ENCODE assay signal across 23 mouse cellular contexts in the genomic region with DNA sequence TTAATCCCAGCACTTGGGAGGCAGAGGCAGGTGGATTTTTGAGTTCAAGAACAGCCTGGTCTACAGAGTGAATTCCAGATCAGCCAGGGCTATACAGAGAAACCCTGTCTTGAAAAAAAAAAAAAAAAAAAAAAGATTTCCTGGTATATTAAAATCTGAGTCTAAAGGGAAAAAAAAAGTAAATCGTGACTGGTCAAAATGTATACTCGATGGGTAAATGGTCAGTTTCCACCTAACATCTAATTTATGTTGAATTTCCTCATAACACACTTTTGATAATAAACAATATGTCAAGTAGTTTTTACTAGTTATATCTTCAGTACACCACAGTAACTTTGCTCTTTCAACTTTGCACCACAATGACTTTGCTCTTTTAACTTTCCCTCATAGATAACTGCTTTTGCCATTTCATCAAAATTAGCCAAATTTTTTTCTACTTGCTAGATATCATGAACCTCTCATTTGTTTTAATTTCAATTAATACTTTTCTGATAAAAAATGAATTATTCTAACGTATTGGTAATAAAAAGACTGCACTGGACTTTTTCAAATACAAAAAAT.
A peak's percentile ranks its signal among the peaks of the same experiment; 100 is the strongest.
DNase-seq lines count a peak whose midpoint lies in the region; ATAC-seq and TF ChIP-seq lines count a peak whose summit lies in the region.
"Had no signal": no experiment of that assay in that cellular context is flagged by ENCODE, and none has a peak within 500 bp of the region (broad histone marks: within the 10 kb centered on the region; RNA-seq: fewer than 3 reads in every experiment).

No protein-coding gene starts in this region.

- H3K4me1 ChIP-seq in MEL (ENCODE audit: control insufficient read depth in 1 of 2, insufficient read depth in 2 of 2, low read length in 2 of 2): peaks cover 0 to 2% of the 10 kb centered on the region in 2 experiments; a peak in 3 of 4 replicates
- no peaks in the 10 kb centered on the region for H3K4me1 ChIP-seq in embryonic facial prominence, embryonic 10.5 days
- H3K4me1 ChIP-seq: embryonic facial prominence, embryonic 12.5 days; forebrain, embryonic 13.5 days; forebrain, embryonic 15.5 days had no signal

- H3K9ac ChIP-seq in MEL (ENCODE audit: control insufficient read depth, low read depth, low read length, poor library complexity, severe bottlenecking): no peak overlapping the region
- H3K9ac ChIP-seq: embryonic facial prominence, embryonic 12.5 days; forebrain, embryonic 13.5 days; forebrain, embryonic 15.5 days; forebrain, postnatal 0 days had no signal

- H3K27ac ChIP-seq in MEL (ENCODE audit: control insufficient read depth, low read depth, low read length): no peak overlapping the region
- no peak overlapping the region for H3K27ac ChIP-seq in embryonic facial prominence, embryonic 10.5 days (replicated peaks)
- H3K27ac ChIP-seq: embryonic facial prominence, embryonic 12.5 days; forebrain, embryonic 13.5 days; forebrain, embryonic 15.5 days had no signal

- H3K79me2 ChIP-seq in MEL (ENCODE audit: control insufficient read depth, insufficient read depth, low read length, poor library complexity): no peaks in the 10 kb centered on the region

- H3K9me3 ChIP-seq in MEL (replicated peaks; ENCODE audit: insufficient read depth, low read length): no peaks in the 10 kb centered on the region
- H3K9me3 ChIP-seq in embryonic facial prominence, embryonic 10.5 days: no peaks in the 10 kb centered on the region
- H3K9me3 ChIP-seq: embryonic facial prominence, embryonic 12.5 days; forebrain, embryonic 13.5 days; forebrain, embryonic 15.5 days; G1E had no signal

- WGBS in embryonic facial prominence, embryonic 10.5 days: 83% methylated on average over 3 of the region's 3 CpGs

- H3K36me3 ChIP-seq in MEL (ENCODE audit: control insufficient read depth in 1 of 2, insufficient read depth in 2 of 2, low read length in 2 of 2): no peaks in the 10 kb centered on the region
- no peaks in the 10 kb centered on the region for H3K36me3 ChIP-seq in embryonic facial prominence, embryonic 10.5 days (replicated peaks)
- H3K36me3 ChIP-seq: embryonic facial prominence, embryonic 12.5 days; forebrain, embryonic 15.5 days; G1E had no signal

- peak; percentile 39 for DNase-seq in 416B (ENCODE audit: low read depth)
- peak; percentile 66 for DNase-seq in MEL (ENCODE audit: low read depth, low spot score)
- no peak for DNase-seq in natural killer cell, adult 2 months (ENCODE audit: low spot score in 2 of 2)
- no peak for DNase-seq in embryonic facial prominence, embryonic 10.5 days (ENCODE audit: low spot score)
- DNase-seq in adipocyte (ENCODE audit: low spot score): no peak
- DNase-seq: adrenal gland, adult 2 months; adrenal gland, postnatal 10 days; adrenal gland, postnatal 25 days; cerebellum, adult 11 months; cerebellum, adult 18-20 months; cerebellum, adult 8-10 months; cerebellum, adult 9-11 months; cerebellum, postnatal 14 days; cerebellum, postnatal 36 days; embryo, embryonic 11 days; forebrain, postnatal 0 days had no signal

- no peak overlapping the region for H3K4me3 ChIP-seq in MEL (ENCODE audit: control insufficient read depth in 1 of 2, insufficient read depth in 1 of 2, low read depth in 2 of 2, low read length in 2 of 2)
- H3K4me3 ChIP-seq in embryonic facial prominence, embryonic 10.5 days: no peak overlapping the region
- H3K4me3 ChIP-seq: embryonic facial prominence, embryonic 12.5 days; forebrain, embryonic 13.5 days; forebrain, embryonic 15.5 days had no signal

- peak; percentile 73 to 83; a peak in 3 of 4 replicates for TF ChIP-seq EP300 in MEL (IDR thresholded peaks at IDR 0.05; ENCODE audit: low read depth in 1 of 2, low read length in 2 of 2)

- no peak for TF ChIP-seq POLR2A in MEL (IDR thresholded peaks at IDR 0.05; ENCODE audit: control insufficient read depth in 1 of 2, insufficient read depth in 1 of 2, low read depth in 1 of 2, low read length in 2 of 2, poor library complexity in 1 of 2)

- TF ChIP-seq CTCF in MEL (IDR thresholded peaks at IDR 0.05 in 2 of 3, conservative IDR thresholded peaks at IDR 0.05 in 1 of 3; ENCODE audit: control insufficient read depth in 1 of 3, insufficient read depth in 1 of 3, low read depth in 2 of 3, low read length in 3 of 3, poor library complexity in 1 of 3, severe bottlenecking in 1 of 3): no peak

- no peaks in the 10 kb centered on the region for H3K27me3 ChIP-seq in MEL (ENCODE audit: control insufficient read depth in 1 of 2, insufficient read depth in 2 of 2, low read length in 2 of 2)
- no peaks in the 10 kb centered on the region for H3K27me3 ChIP-seq in embryonic facial prominence, embryonic 10.5 days (replicated peaks; ENCODE audit: low read depth, poor library complexity, severe bottlenecking)
- H3K27me3 ChIP-seq: embryonic facial prominence, embryonic 12.5 days; forebrain, embryonic 13.5 days; forebrain, embryonic 15.5 days; Patski had no signal

- no peak for TF ChIP-seq RAD21 in MEL (IDR thresholded peaks at IDR 0.05; ENCODE audit: low read depth, low read length)

- peak; percentile 76 for ATAC-seq in common myeloid progenitor, adult 5-6 weeks (replicated peaks; ENCODE audit: low read depth, poor library complexity, severe bottlenecking)
- ATAC-seq: activated CD4-positive, CD25-positive, alpha-beta regulatory T cell, adult 4 months; forebrain, embryonic 13.5 days; forebrain, embryonic 15.5 days; forebrain, postnatal 0 days; Patski had no signal

TF ChIP-seq in MEL, 35 proteins besides CTCF, POLR2A, EP300 and RAD21:
- TF ChIP-seq MYC (IDR thresholded peaks at IDR 0.05; ENCODE audit: low read depth, low read length) (no peak), ELF1 (IDR thresholded peaks at IDR 0.05; ENCODE audit: low read depth, low read length) (no peak), ZNF384 (IDR thresholded peaks at IDR 0.05; ENCODE audit: low read depth, low read length) (peak; percentile 88), ETS1 (IDR thresholded peaks at IDR 0.05; ENCODE audit: low read depth, low read length) (peak; percentile 71), MAFK (IDR thresholded peaks at IDR 0.05; ENCODE audit: borderline replicate concordance, low read depth, low read length) (peak; percentile 72; the same call in 1 of the 2 replicates), MYB (IDR thresholded peaks at IDR 0.05; ENCODE audit: low read depth, low read length) (no peak), RCOR1 (IDR thresholded peaks at IDR 0.05; ENCODE audit: low read depth, low read length) (no peak), TBP (IDR thresholded peaks at IDR 0.05; ENCODE audit: low read depth, low read length) (no peak), GATA1 (IDR thresholded peaks at IDR 0.05; ENCODE audit: low read depth, low read length) (peak; percentile 57), POLR2AphosphoS5 (IDR thresholded peaks at IDR 0.05; ENCODE audit: borderline replicate concordance, low read depth, low read length) (no peak), NRF1 (IDR thresholded peaks at IDR 0.05; ENCODE audit: insufficient read depth, low read depth, low read length, poor library complexity, severe bottlenecking) (no peak), ZKSCAN1 (IDR thresholded peaks at IDR 0.05; ENCODE audit: low read depth, low read length) (no peak), BHLHE40 (IDR thresholded peaks at IDR 0.05; ENCODE audit: borderline replicate concordance, low read depth, low read length) (no peak)
TF ChIP-seq in MEL: peak in this region for 4.

Comparison
In these comparisons a context has a peak if more than half of its experiments do, and no peak if none do; other contexts are left out.
1. DNase-seq: peak in 416B (single experiment) and MEL (single experiment); none in natural killer cell, adult 2 months (0 of 2), embryonic facial prominence, embryonic 10.5 days (single experiment) and adipocyte (single experiment).